Mouse (Mus musculus) lung, postnatal 0 days (tissue): Measurements from ENCODE around the gene Adh1.

Source experiments
- CTCF ChIP-seq: IDR thresholded peaks from 2 replicates; pipeline ENCODE4 v1.5.1; 2016; ENCODE audit warnings: antibody characterized with exemption, mild to moderate bottlenecking
- EP300 ChIP-seq: IDR thresholded peaks from 2 replicates; pipeline ENCODE4 v1.6.1; 2016; ENCODE audit warnings: antibody characterized with exemption, mild to moderate bottlenecking, control low read depth

DNA sequence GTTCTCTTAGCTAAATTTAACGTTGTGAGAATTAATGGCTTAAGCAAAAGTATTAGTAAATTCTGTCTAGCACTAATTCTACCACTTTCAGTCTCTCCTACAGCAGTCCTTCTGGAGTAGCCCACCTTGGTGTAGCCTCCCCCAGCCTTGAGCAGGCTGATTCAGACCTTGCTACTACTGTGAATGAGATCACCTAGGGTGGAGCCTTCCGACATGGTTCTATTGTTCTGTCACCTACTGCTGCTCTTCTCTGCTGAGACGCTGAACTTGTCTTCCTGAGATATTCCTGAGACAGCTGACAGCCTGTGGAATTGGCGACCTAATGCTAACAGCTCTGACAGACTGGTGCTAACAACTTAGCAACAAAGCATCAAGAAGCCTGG, 43.7 kb downstream of the Adh1 start:
- TF ChIP-seq CTCF, result no peak
- TF ChIP-seq EP300, result no peak
